Mouse (Mus musculus) liver, embryonic 12.5 days (tissue): ENCODE measurements at regions not wholly inside any gene's neighbourhood (a gene's known extent, or its start where the extent isn't known, plus 50 kb on each side); places are given as distances from the start of the nearest gene placed in this dataset.

Experiments used
- ATAC-seq: fragments of 200-750 bp; cut with Nextera tagmentation; 2 replicates; pipeline ENCODE4 v1.8.0; 2017; ENCODE audit warnings: moderate number of reproducible peaks, mild to moderate bottlenecking, moderate library complexity
- H3K27ac ChIP-seq: fragments of 300-500 bp; sonication (generic); 2 replicates; pipeline ENCODE4 v1.5.1; 2016; ENCODE audit warnings: mild to moderate bottlenecking
- H3K27me3 ChIP-seq: fragments of 300-500 bp; sonication (generic); replicated peaks from 2 replicates; pipeline ENCODE4 v1.6.1; 2016; ENCODE audit warnings: mild to moderate bottlenecking, moderate library complexity
- H3K36me3 ChIP-seq: fragments of 300-500 bp; sonication (generic); 2 replicates; pipeline ENCODE4 v1.6.1; 2016; ENCODE audit warnings: mild to moderate bottlenecking, moderate library complexity
- H3K4me1 ChIP-seq: fragments of 300-500 bp; sonication (generic); 2 replicates; pipeline ENCODE4 v1.6.1; 2016
- H3K4me2 ChIP-seq: fragments of 300-500 bp; sonication (generic); 2 replicates; pipeline ENCODE4 v1.6.1; 2016; ENCODE audit warnings: mild to moderate bottlenecking, moderate library complexity
- H3K4me3 ChIP-seq: fragments of 300-500 bp; sonication (generic); 2 replicates; pipeline ENCODE4 v1.5.1; 2016; ENCODE audit warnings: mild to moderate bottlenecking, moderate library complexity
- H3K9ac ChIP-seq: fragments of 300-500 bp; sonication (generic); 2 replicates; pipeline ENCODE4 v1.6.1; 2016; ENCODE audit warnings: mild to moderate bottlenecking, moderate library complexity
- H3K9me3 ChIP-seq: fragments of 300-500 bp; sonication (generic); replicated peaks from 2 replicates; pipeline ENCODE4 v1.6.1; 2016; ENCODE audit warnings: mild to moderate bottlenecking, moderate library complexity
- WGBS: fragments of 180-500 bp; shearing (Covaris S2); methylation state at CpG from one replicate; pipeline ENCODE4 v1.1.7; 2016; ENCODE audit not compliant: insufficient replicate concordance; 5-methylcytosine and 5-hydroxymethylcytosine counted together

DNA sequence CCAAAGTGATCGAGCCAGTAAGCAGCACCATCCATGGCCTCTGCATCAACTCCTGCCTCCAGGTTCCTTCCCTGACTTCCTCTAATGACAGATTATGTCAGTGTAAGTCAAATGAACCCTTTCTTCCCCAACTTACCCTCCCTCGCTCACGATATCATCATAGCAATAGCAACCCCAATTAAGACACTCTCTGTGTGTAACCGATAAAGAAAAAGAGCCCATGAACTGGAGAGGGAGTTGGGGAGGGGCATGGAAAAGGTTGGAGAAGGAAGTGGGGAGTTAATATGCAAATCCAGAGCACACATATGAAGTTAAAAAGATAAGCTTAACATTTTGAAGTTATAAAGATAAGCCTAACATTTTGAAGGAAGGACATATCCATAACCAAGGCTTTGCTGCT, 65.6 kb upstream of the Bach2 start:
- H3K4me2 ChIP-seq = peak overlapping the region; percentile 14; the same call in 1 of the 2 replicates
- 39% methylated on average over 4 of the region's 4 CpGs for WGBS
- no peaks in the 10 kb centered on the region for H3K27me3 ChIP-seq
- H3K4me3 ChIP-seq = no peak overlapping the region
- H3K27ac ChIP-seq = peak overlapping the region; percentile 70
- no peaks in the 10 kb centered on the region for H3K36me3 ChIP-seq
- no peaks in the 10 kb centered on the region for H3K9me3 ChIP-seq
- H3K9ac ChIP-seq = no peak overlapping the region
- peaks cover 71% of the 10 kb centered on the region for H3K4me1 ChIP-seq
- peak; percentile 50; the same call in 1 of the 2 replicates for ATAC-seq

DNA sequence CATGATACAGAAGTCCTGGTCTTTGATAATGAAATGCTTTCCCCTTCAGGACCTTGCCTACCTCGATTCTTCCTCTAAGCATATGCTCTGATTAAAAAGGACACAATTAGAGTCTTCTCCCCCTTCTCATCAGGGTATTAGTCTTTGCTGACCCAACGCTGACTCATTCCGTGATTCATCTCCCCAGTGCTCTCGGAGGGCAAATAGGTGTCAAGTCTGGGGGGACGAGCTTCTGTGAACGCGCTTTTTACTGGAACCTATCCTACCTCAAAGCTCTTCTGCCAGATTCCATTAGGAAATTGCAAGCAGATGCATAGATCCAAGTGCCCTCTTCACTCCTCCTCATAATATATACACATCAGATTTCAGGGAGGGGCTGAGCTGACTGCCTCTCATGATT, 63.8 kb upstream of the Bach2 start:
- no peak for ATAC-seq
- H3K27ac ChIP-seq = no peak overlapping the region
- H3K4me1 ChIP-seq = peaks cover 73% of the 10 kb centered on the region
- no peaks in the 10 kb centered on the region for H3K9me3 ChIP-seq
- WGBS = 74% methylated on average over 7 of the region's 7 CpGs
- H3K27me3 ChIP-seq = no peaks in the 10 kb centered on the region
- H3K4me2 ChIP-seq = no peak overlapping the region
- no peak overlapping the region for H3K9ac ChIP-seq
- no peak overlapping the region for H3K4me3 ChIP-seq
- H3K36me3 ChIP-seq = no peaks in the 10 kb centered on the region

DNA sequence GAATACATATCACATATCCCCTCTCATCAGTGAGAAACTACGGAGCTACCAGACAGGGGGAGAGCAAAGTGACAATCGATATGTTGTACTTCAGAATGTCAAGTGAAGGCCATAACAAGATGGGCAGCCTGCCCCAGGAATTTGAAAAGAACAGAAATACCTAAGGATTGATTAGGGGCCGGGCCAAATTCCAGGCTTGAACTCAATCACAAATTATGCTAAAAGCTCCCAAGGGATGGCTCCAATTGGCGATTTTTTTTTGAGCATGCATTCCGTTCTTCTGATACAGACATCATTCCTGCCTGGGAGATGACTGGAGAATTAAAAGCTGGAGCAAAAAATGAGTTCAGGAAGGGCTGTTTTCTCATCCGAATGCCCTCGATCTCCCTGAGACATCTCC, 63.4 kb upstream of the Bach2 start:
- Histone ChIP-seq H3K9ac (no peak overlapping the region), H3K9me3 (no peaks in the 10 kb centered on the region), H3K27ac (no peak overlapping the region), H3K4me1 (peaks cover 68% of the 10 kb centered on the region), H3K27me3 (no peaks in the 10 kb centered on the region), H3K4me3 (no peak overlapping the region), H3K36me3 (no peaks in the 10 kb centered on the region), H3K4me2 (no peak overlapping the region)
- WGBS = 76% methylated on average over 7 of the region's 7 CpGs
- no peak for ATAC-seq

DNA sequence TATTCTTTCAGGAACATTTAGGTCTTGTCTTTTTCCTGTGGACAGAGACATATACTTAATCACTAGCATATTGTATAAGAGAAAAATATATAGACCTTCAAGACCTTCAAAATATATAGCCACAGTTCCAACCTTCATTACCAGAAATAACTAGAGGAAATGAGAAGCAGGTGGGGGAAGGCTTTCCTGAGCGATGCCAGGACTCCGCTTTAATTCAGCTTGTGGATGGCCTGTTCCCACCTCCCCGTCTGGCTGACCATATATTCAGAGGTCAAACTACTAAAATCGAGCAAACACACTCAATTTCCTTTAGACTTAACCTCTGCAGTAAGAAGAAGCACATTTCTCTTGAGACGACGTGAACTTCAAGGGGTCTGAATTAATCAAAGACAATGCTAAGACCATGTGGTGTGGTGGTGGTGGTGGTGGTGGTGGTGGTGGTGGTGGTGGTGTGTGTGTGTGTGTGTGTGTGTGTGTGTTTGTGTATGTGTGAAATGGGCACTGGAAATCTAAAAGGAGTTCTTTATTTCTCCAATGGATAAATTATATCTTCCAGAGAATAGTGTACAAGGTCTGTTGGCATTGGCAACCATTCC, 62.7 kb upstream of the Bach2 start:
- no peaks in the 10 kb centered on the region for H3K27me3 ChIP-seq
- no peaks in the 10 kb centered on the region for H3K36me3 ChIP-seq
- H3K9ac ChIP-seq = no peak overlapping the region
- no peak overlapping the region for H3K27ac ChIP-seq
- H3K4me2 ChIP-seq = no peak overlapping the region
- H3K9me3 ChIP-seq = no peaks in the 10 kb centered on the region
- WGBS = 73% methylated on average over 6 of the region's 6 CpGs
- ATAC-seq = no peak
- H3K4me1 ChIP-seq = peaks cover 61% of the 10 kb centered on the region
- no peak overlapping the region for H3K4me3 ChIP-seq

DNA sequence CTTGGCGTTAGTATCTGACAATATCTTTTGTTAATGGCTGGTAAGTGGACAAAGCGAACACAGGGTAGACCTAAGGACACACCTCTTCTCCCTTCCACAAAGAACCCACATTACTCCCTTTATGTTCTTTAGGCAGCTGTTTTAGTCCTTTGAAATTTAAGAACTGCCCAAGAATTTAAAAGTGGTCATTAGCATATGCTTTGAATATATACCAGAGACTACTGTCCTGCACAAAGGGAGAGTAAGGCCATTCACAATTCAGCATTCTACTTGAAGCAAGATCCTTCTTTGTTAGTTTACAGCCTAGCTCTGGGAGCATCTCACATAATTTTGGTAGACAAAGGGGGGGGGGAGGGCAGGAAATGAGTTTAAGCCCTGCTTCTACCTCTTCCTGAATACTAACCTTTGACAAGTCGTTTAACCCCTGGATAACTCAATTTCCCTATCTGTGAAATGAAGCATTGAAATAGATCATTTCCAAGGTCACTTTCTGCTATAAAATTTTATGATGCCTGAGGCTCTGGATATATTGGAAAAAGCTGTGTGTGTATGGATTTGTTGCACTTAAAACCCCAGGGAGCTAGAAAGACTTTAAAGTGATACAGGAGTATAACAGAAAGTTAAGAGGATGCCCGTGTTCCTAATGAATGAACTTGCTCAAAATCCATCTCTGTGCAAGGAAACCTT, 62.0 kb upstream of the Bach2 start:
- H3K27ac ChIP-seq = no peak overlapping the region
- 57% methylated on average over 4 of the region's 4 CpGs for WGBS
- H3K4me1 ChIP-seq = peaks cover 55% of the 10 kb centered on the region
- no peak overlapping the region for H3K4me2 ChIP-seq
- no peak for ATAC-seq
- no peaks in the 10 kb centered on the region for H3K36me3 ChIP-seq
- H3K9ac ChIP-seq = peak overlapping the region; percentile 18; the same call in 1 of the 2 replicates
- H3K9me3 ChIP-seq = no peaks in the 10 kb centered on the region
- H3K27me3 ChIP-seq = no peaks in the 10 kb centered on the region
- no peak overlapping the region for H3K4me3 ChIP-seq

DNA sequence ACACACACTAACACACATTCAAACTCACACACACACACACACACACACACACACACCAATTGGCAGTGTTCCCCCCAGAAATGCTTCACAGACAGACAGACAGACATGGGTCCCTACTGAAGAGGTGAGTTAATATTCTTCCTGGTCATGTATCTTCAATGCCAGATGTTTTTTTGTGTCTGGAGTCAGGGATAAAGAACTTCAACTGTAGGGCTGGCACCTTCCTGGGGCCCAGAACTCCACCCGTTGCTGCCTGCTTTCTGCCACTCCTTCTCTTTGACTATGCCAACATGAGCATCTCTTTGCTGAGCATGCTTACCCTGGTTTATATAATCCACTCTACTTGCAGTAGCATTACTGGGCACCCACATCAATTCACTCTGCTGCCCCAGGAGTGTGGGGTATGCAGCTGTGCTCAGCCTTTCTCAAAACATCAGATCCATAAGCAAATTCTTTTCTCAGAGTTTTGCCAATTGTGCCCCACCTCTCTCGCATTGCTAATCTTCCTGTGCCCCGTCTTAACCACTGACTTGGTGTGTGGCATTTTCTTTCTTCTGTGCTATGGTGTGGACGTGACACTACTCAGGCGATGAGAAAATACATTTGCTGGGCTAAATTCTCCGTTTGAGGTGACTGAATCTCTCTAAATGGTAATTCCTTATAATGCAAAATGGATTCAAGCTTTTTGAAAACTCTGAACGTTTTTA, 60.5 kb upstream of the Bach2 start:
- H3K27me3 ChIP-seq = no peaks in the 10 kb centered on the region
- H3K4me2 ChIP-seq = peak overlapping the region; percentile 45
- no peaks in the 10 kb centered on the region for H3K9me3 ChIP-seq
- 0 out of 2 replicates have a peak overlapping the region, but pooled peaks have one; percentile 13 for H3K9ac ChIP-seq
- no peaks in the 10 kb centered on the region for H3K36me3 ChIP-seq
- WGBS = 47% methylated on average over 7 of the region's 7 CpGs
- peaks cover 40% of the 10 kb centered on the region for H3K4me1 ChIP-seq
- H3K27ac ChIP-seq = peak overlapping the region; percentile 67
- H3K4me3 ChIP-seq = no peak overlapping the region
- peak; percentile 81 for ATAC-seq

DNA sequence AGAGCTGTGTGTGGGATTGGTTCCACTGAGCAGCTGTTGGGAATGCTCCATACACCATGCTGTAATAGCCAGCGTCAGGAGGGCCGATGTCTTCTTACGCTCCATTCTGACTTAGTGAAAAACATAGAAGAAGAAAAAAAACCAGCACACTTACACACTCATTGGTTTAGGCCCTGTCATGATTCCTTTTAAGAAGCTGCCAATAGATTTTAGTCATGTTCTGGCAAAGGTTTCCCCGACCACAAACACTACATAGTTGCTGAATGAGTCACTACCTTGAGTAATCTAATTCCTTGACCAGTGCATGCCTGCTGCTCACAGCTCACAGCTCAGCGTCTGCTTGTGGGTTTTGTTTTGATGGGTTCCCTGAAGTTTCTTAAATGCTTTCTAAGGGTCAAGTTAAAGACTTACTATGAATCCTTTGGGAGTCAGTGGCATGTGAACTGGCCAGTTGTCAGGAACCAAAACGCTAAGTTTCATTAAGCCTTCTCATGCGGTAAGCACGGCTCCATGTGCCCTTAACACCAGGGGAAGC, 58.8 kb upstream of the Bach2 start:
- ATAC-seq = no peak
- WGBS = 56% methylated on average over 8 of the region's 8 CpGs
- Histone ChIP-seq H3K4me3 (no peak overlapping the region), H3K9ac (no peak overlapping the region), H3K27me3 (no peaks in the 10 kb centered on the region), H3K4me1 (peaks cover 32% of the 10 kb centered on the region), H3K36me3 (no peaks in the 10 kb centered on the region), H3K9me3 (no peaks in the 10 kb centered on the region), H3K27ac (no peak overlapping the region; the same call in 1 of the 2 replicates), H3K4me2 (no peak overlapping the region)

DNA sequence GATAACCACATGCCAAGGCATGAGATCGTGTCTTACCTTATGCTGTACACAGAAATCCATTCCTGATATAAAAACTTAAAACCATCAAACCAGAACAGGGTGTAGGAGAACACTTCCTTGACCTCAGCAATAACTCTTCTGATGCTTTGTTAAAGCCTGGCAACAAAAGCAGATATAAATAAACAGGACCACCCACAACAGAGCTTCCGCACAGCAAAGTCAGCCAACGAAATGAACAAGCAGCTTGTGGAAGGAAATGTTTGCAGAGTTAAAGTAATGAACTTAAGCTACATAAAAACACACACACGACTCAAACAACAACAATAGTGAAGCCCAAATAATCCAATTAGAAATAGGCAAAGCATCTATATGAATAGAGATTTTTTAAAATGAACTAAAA, 54.8 kb upstream of the Bach2 start:
- H3K36me3 ChIP-seq = no peaks in the 10 kb centered on the region
- no peak overlapping the region for H3K9ac ChIP-seq
- ATAC-seq = no peak
- H3K4me2 ChIP-seq = no peak overlapping the region
- 75% methylated on average over 4 of the region's 4 CpGs for WGBS
- no peaks in the 10 kb centered on the region for H3K27me3 ChIP-seq
- H3K27ac ChIP-seq = no peak overlapping the region
- no peak overlapping the region for H3K4me3 ChIP-seq
- H3K4me1 ChIP-seq = peaks cover 7% of the 10 kb centered on the region
- no peaks in the 10 kb centered on the region for H3K9me3 ChIP-seq

DNA sequence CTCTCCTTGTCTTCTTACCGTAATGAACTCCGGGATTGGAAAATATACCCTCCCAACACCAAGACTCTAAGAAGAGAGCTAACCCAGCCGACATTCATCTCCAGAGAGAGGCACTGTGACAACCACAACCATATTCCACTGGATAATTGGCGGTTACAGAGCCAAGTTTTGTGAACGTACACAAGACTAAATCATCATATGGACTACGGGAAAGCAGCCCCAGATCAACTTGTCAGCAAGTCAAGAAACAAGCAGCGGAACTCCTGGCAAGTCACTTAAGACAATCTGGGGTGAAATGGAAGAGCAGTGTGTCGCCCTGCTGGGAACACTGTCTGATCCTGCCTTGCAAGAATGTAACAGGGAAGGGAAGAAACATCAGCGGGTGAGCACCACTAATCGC, 52.6 kb upstream of the Bach2 start:
- peaks cover 9% of the 10 kb centered on the region for H3K4me1 ChIP-seq
- no peak overlapping the region for H3K27ac ChIP-seq
- no peaks in the 10 kb centered on the region for H3K9me3 ChIP-seq
- no peak overlapping the region for H3K4me2 ChIP-seq
- H3K4me3 ChIP-seq = no peak overlapping the region
- no peak for ATAC-seq
- WGBS = 86% methylated on average over 10 of the region's 10 CpGs
- H3K36me3 ChIP-seq = no peaks in the 10 kb centered on the region
- H3K9ac ChIP-seq = no peak overlapping the region
- no peaks in the 10 kb centered on the region for H3K27me3 ChIP-seq

DNA sequence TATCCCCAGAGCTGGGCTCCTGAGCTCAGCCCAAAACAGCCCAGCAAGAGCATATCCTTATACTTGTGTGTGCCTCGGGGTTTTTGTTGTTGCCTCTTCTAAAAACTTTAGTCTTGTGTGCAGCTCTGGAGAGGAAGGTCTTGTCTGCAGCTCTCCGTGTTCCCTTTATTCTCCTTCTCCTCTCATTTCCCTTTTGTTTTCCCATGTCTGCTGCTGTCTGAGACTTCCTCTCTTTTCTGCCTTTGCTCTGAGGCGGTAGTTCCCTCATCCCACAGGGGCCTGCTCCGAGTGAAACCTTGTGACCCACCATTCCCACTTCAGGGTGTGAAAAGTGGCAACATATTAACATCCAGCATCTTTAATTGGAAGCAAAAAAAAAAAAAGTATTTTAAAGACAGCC, 51.5 kb upstream of the Bach2 start:
- Histone ChIP-seq H3K4me3 (no peak overlapping the region), H3K4me2 (no peak overlapping the region), H3K9me3 (no peaks in the 10 kb centered on the region), H3K36me3 (no peaks in the 10 kb centered on the region), H3K27ac (no peak overlapping the region), H3K9ac (no peak overlapping the region), H3K4me1 (peaks cover 9% of the 10 kb centered on the region), H3K27me3 (no peaks in the 10 kb centered on the region)
- no peak for ATAC-seq
- 34% methylated on average over 4 of the region's 4 CpGs for WGBS

DNA sequence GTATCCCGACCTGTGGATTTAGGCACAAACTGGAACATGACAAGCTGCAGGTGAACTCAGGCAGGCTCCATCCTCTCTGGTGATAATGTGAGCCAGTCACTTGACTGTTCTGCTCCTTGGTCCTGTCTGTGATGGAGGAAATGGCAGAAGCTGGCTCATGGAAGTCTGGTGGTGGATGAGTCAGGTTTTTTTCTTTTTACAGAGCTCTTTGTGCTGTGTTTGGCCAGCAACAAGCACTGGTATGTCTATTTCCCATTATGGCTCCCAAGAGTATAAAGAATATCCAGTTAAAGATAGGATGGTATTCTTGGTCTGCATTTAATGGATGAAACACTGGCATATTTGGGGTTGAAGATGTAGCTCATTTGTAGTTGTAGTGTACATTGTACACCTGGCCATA, 50.5 kb upstream of the Bach2 start:
- H3K27ac ChIP-seq = no peak overlapping the region
- H3K4me3 ChIP-seq = no peak overlapping the region
- no peak overlapping the region for H3K4me2 ChIP-seq
- 54% methylated on average over 1 of the region's 1 CpGs for WGBS
- peaks cover 9% of the 10 kb centered on the region for H3K4me1 ChIP-seq
- no peak for ATAC-seq
- no peaks in the 10 kb centered on the region for H3K9me3 ChIP-seq
- no peaks in the 10 kb centered on the region for H3K27me3 ChIP-seq
- no peak overlapping the region for H3K9ac ChIP-seq
- H3K36me3 ChIP-seq = no peaks in the 10 kb centered on the region

DNA sequence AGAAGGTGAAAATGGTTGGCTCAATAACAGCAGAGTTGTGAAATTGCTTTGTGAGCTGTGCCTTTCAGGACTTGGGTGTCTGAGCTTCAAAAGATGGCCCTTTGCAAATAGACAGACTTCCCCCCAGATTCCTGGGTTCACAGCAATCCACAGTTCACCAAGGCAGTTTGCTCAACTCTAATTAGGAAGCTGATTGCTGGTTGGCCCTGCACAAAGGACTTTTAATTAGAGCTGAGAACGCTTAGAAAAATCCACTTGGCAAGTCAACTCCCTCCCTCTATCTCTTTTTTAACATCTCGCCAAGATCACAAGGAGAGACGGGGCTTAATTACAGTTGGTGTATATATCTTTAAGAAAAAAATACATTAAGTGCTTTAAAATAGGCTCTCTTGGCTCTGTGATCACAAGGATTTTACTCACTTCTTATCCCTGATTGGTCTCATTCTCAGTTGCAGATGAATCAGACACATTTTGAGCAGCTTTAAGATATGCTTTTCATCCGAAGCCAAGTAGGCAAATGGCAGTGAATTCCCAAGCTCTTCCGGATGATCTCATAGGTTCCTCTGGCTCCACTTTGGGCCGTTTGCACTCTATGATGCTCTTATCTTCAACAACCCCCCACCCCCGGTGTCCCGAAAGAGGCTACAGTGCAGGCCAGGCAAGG, 49.7 kb upstream of the Bach2 start:
- no peaks in the 10 kb centered on the region for H3K27me3 ChIP-seq
- no peak overlapping the region for H3K4me3 ChIP-seq
- no peaks in the 10 kb centered on the region for H3K36me3 ChIP-seq
- H3K9ac ChIP-seq = no peak overlapping the region
- 54% methylated on average over 8 of the region's 8 CpGs for WGBS
- ATAC-seq = no peak
- H3K27ac ChIP-seq = no peak overlapping the region
- H3K9me3 ChIP-seq = no peaks in the 10 kb centered on the region
- H3K4me2 ChIP-seq = no peak overlapping the region
- peaks cover 9% of the 10 kb centered on the region for H3K4me1 ChIP-seq
